Mouse (Mus musculus) adrenal gland, adult 18-20 months (tissue): ENCODE measurements around the gene Tspan32. TPM values are rescaled to one million over a fixed set of nuclear protein-coding genes. Genes with fewer than 3 reads are reported as not detected.

Source experiments
- DNase-seq, 2 experiments: peaks; one replicate each; pipeline ENCODE4 v3.0.0; 2021 to 2022; ENCODE audit warnings: low spot score in 2 of 2
- long read RNA-seq, 2 experiments: library from polyadenylated mRNA; stranded (forward); transcript quantifications; one replicate each; pipeline ENCODE4 v2.0.0; 2021
- total RNA-seq, 2 experiments: library from RNA; stranded (reverse); gene quantifications; 1 replicate in 1 of 2; 2 replicates in 1 of 2; pipeline ENCODE4 v1.2.3; 2021

The Tspan32 gene
- total RNA-seq = 1 to 10 TPM in 1 of 2 experiments, under 1 TPM in 1; 0.50 to 1.2 TPM
- long read RNA-seq, experiment 1 = 0 reads
- long read RNA-seq, experiment 2 = 0 reads

- DNase-seq = no peak
Observed at GRCm38 (mm10) chr7:143004727-143005343, at the start of gene Tspan32. Tspan32 (plus strand) TSS chr7:143005046.

DNA sequence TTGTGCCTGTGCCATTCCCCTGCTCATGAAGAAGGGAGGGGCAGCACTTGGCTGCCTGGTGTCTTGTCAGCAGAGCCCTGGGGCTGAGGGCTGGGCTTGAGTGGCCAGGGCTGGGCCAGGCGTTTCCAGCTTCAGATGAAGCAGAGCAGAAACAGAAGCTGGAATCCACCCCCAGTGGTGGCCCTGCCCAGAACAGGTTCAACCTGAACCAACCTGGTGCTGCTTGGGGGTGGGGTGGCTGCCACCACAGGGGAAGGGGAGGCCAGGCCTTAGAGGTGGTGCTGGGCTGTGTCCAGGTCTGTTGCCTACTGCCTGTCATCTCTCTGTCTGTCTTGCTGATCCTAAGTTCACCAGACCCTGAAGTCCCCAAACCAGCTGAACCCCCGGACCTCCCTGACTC is 48.8 kb upstream of the Tspan32 start:
- no peak for DNase-seq

DNA sequence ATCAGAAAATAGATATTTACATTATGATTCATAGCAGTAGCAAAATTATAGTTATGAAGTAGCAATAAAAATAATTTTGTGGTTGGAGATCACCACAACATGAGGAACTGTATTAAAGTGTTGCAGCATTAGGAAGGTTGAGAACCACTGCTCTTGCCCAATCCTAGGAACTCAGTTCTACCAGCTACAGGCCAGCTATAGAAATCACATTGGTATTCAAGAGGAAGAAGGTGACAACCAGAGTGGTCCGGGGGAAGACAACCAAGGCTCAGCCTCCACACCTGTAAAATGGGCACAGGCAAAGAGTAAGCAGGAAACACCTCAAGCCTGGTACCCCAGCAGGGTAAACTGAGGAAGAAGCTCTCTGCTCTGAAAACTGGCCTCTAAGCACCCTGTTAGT is 46.0 kb upstream of the Tspan32 start:
- no peak for DNase-seq

DNA sequence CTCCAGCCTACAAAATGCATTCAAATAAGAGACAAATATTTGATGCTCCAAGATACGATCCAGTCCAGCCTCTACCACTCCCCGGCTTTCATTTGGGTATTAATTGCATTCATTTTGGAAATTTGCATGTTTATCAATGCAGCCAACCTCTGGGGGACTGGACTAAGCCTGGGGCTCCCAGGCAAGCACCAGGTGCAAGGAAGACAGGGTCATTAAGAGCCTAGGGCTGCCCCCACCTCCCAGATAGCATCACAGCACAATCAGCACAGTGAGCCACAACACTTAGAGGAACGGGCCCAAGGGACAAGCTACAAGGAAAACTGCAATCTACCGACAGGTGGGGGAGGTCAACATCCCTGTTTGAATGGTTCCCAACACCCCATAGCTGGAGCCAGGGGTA is 45.1 kb upstream of the Tspan32 start:
- no peak for DNase-seq

GRCm38 (mm10) chr7:142967414-142967883 is 37.4 kb upstream of the Tspan32 start:
- peak; percentile 46 to 59 for DNase-seq

DNA sequence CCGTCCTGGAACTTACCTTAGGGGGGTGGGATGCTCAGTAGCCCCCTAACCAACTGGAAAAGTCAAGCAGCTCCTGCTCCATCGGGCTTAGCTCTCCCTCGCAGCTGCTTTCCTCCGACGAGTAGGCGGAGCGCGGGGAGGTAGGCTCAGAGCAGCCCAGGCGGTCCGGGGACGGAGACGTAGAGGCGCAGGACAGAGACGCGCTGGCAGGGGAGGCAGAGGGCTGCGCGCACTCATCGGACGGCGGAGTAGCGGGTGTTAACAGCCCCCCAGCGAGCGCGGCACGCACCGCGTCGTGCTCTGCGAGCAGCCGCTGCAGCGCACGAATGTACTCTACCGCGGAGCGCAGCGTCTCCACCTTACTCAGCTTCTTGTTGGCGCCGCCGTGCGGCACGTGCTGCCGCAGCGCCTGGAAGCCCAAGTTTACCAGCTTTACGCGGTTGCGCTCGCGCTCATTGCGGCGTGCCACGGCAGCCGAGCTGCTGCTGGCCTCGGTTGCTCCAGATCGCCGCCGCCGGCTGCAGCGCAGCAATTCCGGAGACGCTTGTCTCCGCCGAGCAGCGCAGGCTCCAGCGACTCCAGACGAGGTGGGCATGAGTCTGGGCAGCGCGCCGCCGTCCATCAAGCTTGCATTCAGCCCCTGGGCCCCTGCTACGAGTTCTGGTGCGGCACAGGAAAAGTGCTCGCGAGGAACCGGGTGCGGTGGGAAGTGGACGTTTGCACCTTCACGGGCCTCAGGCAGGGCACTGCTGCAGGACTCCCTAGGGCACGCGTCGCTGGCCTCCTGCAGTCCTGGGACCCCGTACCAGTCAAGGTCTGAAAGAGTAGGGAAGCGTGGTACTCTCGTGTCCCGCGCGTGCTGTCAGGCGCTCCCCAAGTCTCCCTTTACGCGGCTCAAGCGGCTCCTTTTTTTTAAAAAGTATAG is 36.7 kb upstream of the Tspan32 start:
- DNase-seq = peak; percentile 38 to 56

DNA sequence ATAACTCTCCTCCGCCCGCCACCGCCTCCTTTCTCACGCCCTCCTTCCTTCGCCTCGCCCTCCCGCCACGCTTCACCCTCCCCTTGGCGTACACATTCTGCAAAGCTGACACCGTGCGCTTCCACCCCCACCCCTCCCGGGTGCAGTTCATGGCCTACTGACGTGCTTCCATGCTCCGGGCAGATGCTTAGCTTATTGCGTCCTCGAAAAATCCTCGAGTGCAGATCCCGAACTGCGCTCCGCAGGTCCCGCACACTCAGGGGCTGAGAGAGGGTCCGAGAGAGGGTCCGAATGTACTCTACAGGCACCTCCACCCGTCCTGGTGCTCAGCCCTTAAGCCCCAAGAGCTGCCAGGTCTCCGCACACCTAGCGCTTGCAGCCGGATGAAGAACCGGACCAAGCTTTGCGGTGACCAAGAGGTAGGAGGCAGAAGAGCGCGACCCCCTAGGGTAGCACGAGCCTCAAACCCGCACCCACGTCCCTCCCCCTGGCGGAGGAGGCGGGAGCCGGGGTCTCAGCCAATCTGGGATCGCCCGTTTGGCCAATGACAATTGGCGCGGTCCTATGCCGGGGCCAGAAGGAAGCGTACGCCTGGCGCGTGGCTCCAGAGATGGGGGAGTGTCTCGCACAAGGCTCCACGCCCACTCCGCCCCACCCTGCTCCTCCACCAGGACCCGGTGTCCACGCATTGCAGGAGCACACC is 35.9 kb upstream of the Tspan32 start, which contains the start of gene Ascl2:
Gene Ascl2, minus strand, starts transcription at position 456 of the 703 bp plus-strand sequence.
- DNase-seq = peak; percentile 12 to 25

GRCm38 (mm10) chr7:142981908-142982307 is 22.9 kb upstream of the Tspan32 start:
- no peak for DNase-seq

DNA sequence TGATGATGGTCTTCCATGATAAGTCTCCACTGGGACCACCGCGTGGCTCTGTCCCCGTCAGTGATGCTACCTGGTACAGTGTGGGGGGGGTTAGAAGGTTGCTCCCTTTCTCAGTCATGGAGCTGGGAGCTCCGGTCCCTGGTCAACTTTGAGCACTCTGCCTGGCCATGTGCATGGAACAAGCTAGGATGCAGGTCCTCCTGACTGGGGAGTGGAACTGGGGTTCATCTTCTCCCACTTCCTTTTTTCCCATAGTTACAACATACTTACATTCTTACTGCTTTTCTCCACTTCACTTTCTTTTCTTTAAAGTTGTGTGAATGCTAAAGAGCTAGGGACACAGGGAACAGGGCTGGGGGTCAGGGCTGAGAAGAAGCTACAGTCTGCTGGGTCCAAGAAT is 19.7 kb upstream of the Tspan32 start:
- DNase-seq = no peak

GRCm38 (mm10) chr7:142987718-142988117 is 17.1 kb upstream of the Tspan32 start:
- no peak for DNase-seq

DNA sequence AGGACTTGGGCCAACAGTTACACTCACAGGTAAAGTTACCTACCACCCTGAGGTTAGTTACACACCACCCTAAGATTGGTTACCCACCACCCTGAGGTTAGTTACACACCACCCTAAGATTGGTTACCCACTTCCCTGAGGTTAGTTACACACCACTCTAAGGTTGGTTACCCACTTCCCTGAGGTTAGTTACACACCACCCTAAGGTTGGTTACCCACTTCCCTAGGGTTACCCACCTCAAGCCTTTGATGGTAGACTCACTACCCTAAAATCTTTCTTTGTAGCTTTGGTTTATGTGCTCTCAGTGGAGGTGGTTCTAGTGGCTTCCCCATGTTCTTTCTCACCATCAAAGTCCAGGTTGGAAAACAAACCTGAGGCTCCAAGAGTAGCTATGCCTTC is 9.8 kb upstream of the Tspan32 start:
- no peak for DNase-seq

DNA sequence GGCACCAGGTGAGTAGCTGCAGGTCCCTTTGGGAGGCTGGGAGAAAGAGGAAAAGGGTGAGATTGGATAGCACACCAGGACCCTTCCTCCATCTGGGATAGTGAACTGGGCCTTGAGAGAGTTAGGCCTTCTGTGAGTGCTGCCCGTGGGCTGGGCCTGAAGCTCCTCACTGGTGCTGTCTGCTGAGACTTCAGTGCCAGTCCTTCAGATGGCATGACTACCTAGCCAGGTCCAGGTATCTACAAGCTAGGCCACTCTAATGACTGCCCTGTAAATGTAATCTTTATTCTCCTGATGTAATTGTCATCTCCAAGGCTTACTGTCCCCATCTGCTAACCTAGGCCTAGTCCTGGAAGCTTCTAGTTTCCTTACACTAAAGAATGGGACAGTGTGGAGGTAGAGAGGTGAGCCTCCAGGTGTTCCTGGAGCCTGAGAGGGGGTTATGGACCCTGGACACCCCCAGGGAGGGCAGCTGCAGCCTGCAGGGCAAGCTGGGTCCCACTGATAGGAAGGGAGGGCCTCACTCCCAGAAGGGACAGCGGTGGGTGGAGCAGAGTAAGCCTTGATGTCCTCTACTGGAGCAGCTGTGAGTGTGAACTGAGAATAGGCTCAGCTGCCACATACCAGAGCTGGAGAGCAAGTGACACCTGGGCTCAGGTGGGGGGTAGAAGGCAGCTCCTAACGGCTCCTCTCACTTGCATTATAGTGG is 9.1 kb upstream of the Tspan32 start:
- no peak for DNase-seq

- DNase-seq = no peak
Observed at GRCm38 (mm10) chr7:142996998-142997397, 7.8 kb upstream of the Tspan32 start.

- DNase-seq = no peak
Observed at GRCm38 (mm10) chr7:142997403-142998150, 7.3 kb upstream of the Tspan32 start.

- DNase-seq = peak in 1 of 2 experiments; percentile 27
Observed at GRCm38 (mm10) chr7:143002679-143003078, 2.2 kb upstream of the Tspan32 start.

DNA sequence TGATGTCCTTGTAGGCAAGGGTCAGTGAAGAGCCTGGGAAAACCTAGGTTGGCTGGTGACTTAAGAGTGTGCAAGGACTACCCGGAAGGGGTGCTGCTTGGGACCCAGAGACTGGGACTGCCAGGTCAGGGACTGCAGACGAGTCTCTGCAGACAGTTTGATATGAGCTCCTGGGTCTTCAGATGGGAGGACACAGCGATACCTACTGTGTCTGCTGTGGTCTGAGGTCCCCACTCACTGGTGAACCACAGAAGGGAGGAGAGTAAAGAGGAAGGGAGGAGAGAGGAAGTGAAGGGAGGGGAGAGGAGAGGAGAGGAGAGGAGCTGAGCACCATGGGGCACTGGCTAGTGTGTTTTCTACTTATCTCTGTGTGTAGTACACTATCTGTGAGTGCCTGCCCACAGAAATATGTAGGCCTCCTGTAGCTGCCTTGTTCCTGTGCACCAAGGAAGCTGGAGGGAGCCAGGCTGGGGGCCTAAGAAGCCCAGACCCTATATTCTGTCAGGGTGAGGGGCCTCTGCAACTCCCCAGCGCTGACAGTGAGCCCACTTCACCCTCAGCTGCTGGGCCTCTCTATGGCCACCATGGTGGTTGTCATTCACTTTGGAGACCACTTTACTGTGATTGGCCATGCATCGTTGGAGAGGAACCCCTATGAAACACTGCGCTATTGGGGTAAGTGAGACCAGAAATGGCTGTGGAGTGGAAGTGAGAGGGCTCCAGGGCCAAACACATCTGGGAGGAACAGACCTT is 674 bp downstream of the Tspan32 start:
- DNase-seq = no peak

GRCm38 (mm10) chr7:143006097-143006755 is 1.4 kb downstream of the Tspan32 start:
- no peak for DNase-seq

- no peak for DNase-seq
Observed at GRCm38 (mm10) chr7:143006756-143007598, 2.1 kb downstream of the Tspan32 start.
